Mouse (Mus musculus) ES-Bruce4 (cell line): ENCODE measurements around the gene Smu1. TPM values are rescaled to one million over a fixed set of nuclear protein-coding genes. Genes with fewer than 3 reads are reported as not detected.
A peak's percentile ranks its signal among the peaks of the same experiment; 100 is the strongest.

Experiments
- H3K27ac ChIP-seq: 2 replicates; pipeline ENCODE4 v1.5.1; 2012; ENCODE audit warnings: low read length, inconsistent platforms; ENCODE audit not compliant: insufficient read depth
- H3K27me3 ChIP-seq: 2 replicates; pipeline ENCODE4 v1.6.1; 2012; ENCODE audit warnings: mild to moderate bottlenecking, low read length, inconsistent platforms; ENCODE audit not compliant: control insufficient read depth, poor library complexity, insufficient read depth, severe bottlenecking
- H3K36me3 ChIP-seq: 2 replicates; pipeline ENCODE4 v1.6.1; 2012; ENCODE audit warnings: inconsistent platforms, mild to moderate bottlenecking, low read length, moderate library complexity; ENCODE audit not compliant: control insufficient read depth, poor library complexity, insufficient read depth, severe bottlenecking
- H3K4me1 ChIP-seq: one replicate; pipeline ENCODE4 v1.8.1; 2011; ENCODE audit warnings: low read length; ENCODE audit not compliant: control insufficient read depth, insufficient read depth
- H3K4me3 ChIP-seq: 2 replicates; pipeline ENCODE4 v1.5.1; 2011; ENCODE audit warnings: low read depth, mild to moderate bottlenecking, low read length
- H3K9ac ChIP-seq: 2 replicates; pipeline ENCODE4 v1.6.1; 2012; ENCODE audit warnings: low read depth, mild to moderate bottlenecking, inconsistent platforms; ENCODE audit not compliant: poor library complexity, severe bottlenecking
- H3K9me3 ChIP-seq: replicated peaks from 2 replicates; pipeline ENCODE4 v1.6.1; 2012; ENCODE audit warnings: mild to moderate bottlenecking, low read length, inconsistent platforms; ENCODE audit not compliant: control insufficient read depth, poor library complexity, insufficient read depth, severe bottlenecking
- CTCF ChIP-seq: IDR thresholded peaks from one replicate; pipeline ENCODE4 v1.8.1; 2011; ENCODE audit warnings: low read depth, low read length
- EP300 ChIP-seq: IDR thresholded peaks from 2 replicates; pipeline ENCODE4 v1.6.1; 2011; ENCODE audit warnings: low read depth, low read length; ENCODE audit not compliant: insufficient read depth
- POLR2A ChIP-seq: IDR thresholded peaks from one replicate; pipeline ENCODE4 v1.8.1; 2011; ENCODE audit warnings: low read length; ENCODE audit not compliant: insufficient read depth
- polyA plus RNA-seq: library from polyadenylated mRNA; stranded (reverse); fragments of >200 nt; gene quantifications from 2 replicates; pipeline ENCODE4 v1.2.4, GENCODE M21; 2011; ENCODE audit warnings: low read depth; ENCODE audit not compliant: missing spikeins, insufficient read depth, insufficient read length

Gene Smu1
- polyA plus RNA-seq, 1 experiment: 196 TPM

- H3K9ac ChIP-seq: no peak overlapping the region
- H3K9me3 ChIP-seq: no peaks in the 10 kb centered on the region; the same call in 1 of the 2 replicates
- H3K4me1 ChIP-seq: peaks cover 2% of the 10 kb centered on the region
- no peaks in the 10 kb centered on the region for H3K27me3 ChIP-seq
- H3K4me3 ChIP-seq: no peak overlapping the region
- no peak for TF ChIP-seq EP300
- TF ChIP-seq POLR2A: no peak
- TF ChIP-seq CTCF: no peak
- no peaks in the 10 kb centered on the region for H3K36me3 ChIP-seq
- no peak overlapping the region for H3K27ac ChIP-seq
These were observed 38.0 kb upstream of the Smu1 start for GRCm38 (mm10) chr4:40795761-40796160.

- peak; percentile 66 for TF ChIP-seq EP300
- no peak for TF ChIP-seq POLR2A
- H3K27me3 ChIP-seq: no peaks in the 10 kb centered on the region
- no peaks in the 10 kb centered on the region for H3K36me3 ChIP-seq
- peak overlapping the region; percentile 83 for H3K27ac ChIP-seq
- no peak overlapping the region for H3K9ac ChIP-seq
- H3K4me1 ChIP-seq: peaks cover 2% of the 10 kb centered on the region
- H3K4me3 ChIP-seq: no peak overlapping the region
- no peaks in the 10 kb centered on the region; the same call in 1 of the 2 replicates for H3K9me3 ChIP-seq
These were observed 36.6 kb upstream of the Smu1 start for GRCm38 (mm10) chr4:40794320-40794719.

GRCm38 (mm10) chr4:40791176-40791575 lies 33.5 kb upstream of the Smu1 start:
- TF ChIP-seq CTCF (no peak), POLR2A (no peak), EP300 (no peak)
- no peaks in the 10 kb centered on the region for H3K36me3 ChIP-seq

GRCm38 (mm10) chr4:40786578-40786977 lies 28.9 kb upstream of the Smu1 start:
- no peak overlapping the region for H3K4me3 ChIP-seq
- H3K9ac ChIP-seq: no peak overlapping the region
- H3K36me3 ChIP-seq: no peaks in the 10 kb centered on the region; the same call in 1 of the 2 replicates
- no peak for TF ChIP-seq CTCF
- TF ChIP-seq EP300: no peak
- no peak for TF ChIP-seq POLR2A
- H3K4me1 ChIP-seq: no peaks in the 10 kb centered on the region
- 0 out of 2 replicates have a peak overlapping the region, but pooled peaks have one; percentile 30 for H3K27ac ChIP-seq
- H3K9me3 ChIP-seq: no peaks in the 10 kb centered on the region
- no peaks in the 10 kb centered on the region for H3K27me3 ChIP-seq

More at GRCm38 (mm10) chr4:40791176-40791575, 33.5 kb upstream of the Smu1 start:
- Histone ChIP-seq H3K9me3 (no peaks in the 10 kb centered on the region), H3K9ac (no peak overlapping the region), H3K27ac (no peak overlapping the region), H3K4me1 (peaks cover 2% of the 10 kb centered on the region), H3K27me3 (no peaks in the 10 kb centered on the region), H3K4me3 (no peak overlapping the region)

- H3K4me3 ChIP-seq: 0 out of 2 replicates have a peak overlapping the region, but pooled peaks have one; percentile 3
- no peak for TF ChIP-seq EP300
- TF ChIP-seq CTCF: no peak
- TF ChIP-seq POLR2A: peak; percentile 15
These were observed 28.0 kb upstream of the Smu1 start for GRCm38 (mm10) chr4:40785620-40786166.

GRCm38 (mm10) chr4:40784556-40785169 lies 26.9 kb upstream of the Smu1 start:
- Histone ChIP-seq H3K27me3 (no peaks in the 10 kb centered on the region), H3K27ac (no peak overlapping the region), H3K4me3 (no peak overlapping the region), H3K4me1 (no peaks in the 10 kb centered on the region), H3K36me3 (no peaks in the 10 kb centered on the region; the same call in 1 of the 2 replicates), H3K9me3 (no peaks in the 10 kb centered on the region), H3K9ac (no peak overlapping the region)
- TF ChIP-seq CTCF (no peak), POLR2A (no peak)

More at GRCm38 (mm10) chr4:40785620-40786166, 28.0 kb upstream of the Smu1 start:
- Histone ChIP-seq H3K27ac (0 out of 2 replicates have a peak overlapping the region, but pooled peaks have one; percentile 2), H3K9ac (no peak overlapping the region), H3K9me3 (no peaks in the 10 kb centered on the region), H3K27me3 (no peaks in the 10 kb centered on the region), H3K36me3 (no peaks in the 10 kb centered on the region; the same call in 1 of the 2 replicates), H3K4me1 (no peaks in the 10 kb centered on the region)
